Mouse (Mus musculus) liver, embryonic 15.5 days (tissue): ENCODE results near the gene H2-DMa. TPM values are rescaled to one million over a fixed set of nuclear protein-coding genes. Genes with fewer than 3 reads are reported as not detected.

Experiments
- ATAC-seq: fragments of 200-750 bp; cut with Nextera tagmentation; 2 replicates; pipeline ENCODE4 v1.8.0; 2017; ENCODE audit warnings: moderate number of reproducible peaks, mild to moderate bottlenecking, moderate library complexity; ENCODE audit not compliant: insufficient read depth
- H3K27ac ChIP-seq: fragments of 300-500 bp; sonication (generic); replicated peaks from 2 replicates; pipeline ENCODE4 v1.5.1; 2015; ENCODE audit warnings: mild to moderate bottlenecking, inconsistent platforms
- H3K27me3 ChIP-seq: fragments of 300-500 bp; sonication (generic); 2 replicates; pipeline ENCODE4 v1.6.1; 2015; ENCODE audit warnings: mild to moderate bottlenecking, inconsistent platforms
- H3K36me3 ChIP-seq: fragments of 300-500 bp; sonication (generic); replicated peaks from 2 replicates; pipeline ENCODE4 v1.6.1; 2015; ENCODE audit warnings: moderate library complexity, mild to moderate bottlenecking, inconsistent platforms
- H3K4me1 ChIP-seq: fragments of 300-500 bp; sonication (generic); replicated peaks from 2 replicates; pipeline ENCODE4 v1.6.1; 2015; ENCODE audit warnings: inconsistent platforms
- H3K4me2 ChIP-seq: fragments of 300-500 bp; sonication (generic); 2 replicates; pipeline ENCODE4 v1.6.1; 2015; ENCODE audit warnings: moderate library complexity, mild to moderate bottlenecking, inconsistent platforms
- H3K4me3 ChIP-seq: fragments of 300-500 bp; sonication (generic); replicated peaks from 2 replicates; pipeline ENCODE4 v1.5.1; 2015; ENCODE audit warnings: mild to moderate bottlenecking, inconsistent platforms
- H3K9ac ChIP-seq: fragments of 300-500 bp; sonication (generic); 2 replicates; pipeline ENCODE4 v1.6.1; 2015; ENCODE audit warnings: moderate library complexity, mild to moderate bottlenecking, inconsistent platforms
- H3K9me3 ChIP-seq: fragments of 300-500 bp; sonication (generic); replicated peaks from 2 replicates; pipeline ENCODE4 v1.6.1; 2016; ENCODE audit warnings: inconsistent platforms
- WGBS: fragments of 180-500 bp; shearing (Covaris S2); methylation state at CpG from one replicate; pipeline ENCODE4 v1.1.7; 2015; ENCODE audit warnings: mixed read lengths; ENCODE audit not compliant: insufficient replicate concordance; 5-methylcytosine and 5-hydroxymethylcytosine counted together
- polyA plus RNA-seq: library from polyadenylated mRNA; unstranded; fragments of >200 nt; fragmentation: Nextera tagmentation; extraction: Ambion mirVana; gene quantifications from 2 replicates; pipeline ENCODE4 v1.2.1, GENCODE M21; 2015

The H2-DMa gene
- polyA plus RNA-seq, 1 experiment from 2014 or later = 6.4 TPM

DNA sequence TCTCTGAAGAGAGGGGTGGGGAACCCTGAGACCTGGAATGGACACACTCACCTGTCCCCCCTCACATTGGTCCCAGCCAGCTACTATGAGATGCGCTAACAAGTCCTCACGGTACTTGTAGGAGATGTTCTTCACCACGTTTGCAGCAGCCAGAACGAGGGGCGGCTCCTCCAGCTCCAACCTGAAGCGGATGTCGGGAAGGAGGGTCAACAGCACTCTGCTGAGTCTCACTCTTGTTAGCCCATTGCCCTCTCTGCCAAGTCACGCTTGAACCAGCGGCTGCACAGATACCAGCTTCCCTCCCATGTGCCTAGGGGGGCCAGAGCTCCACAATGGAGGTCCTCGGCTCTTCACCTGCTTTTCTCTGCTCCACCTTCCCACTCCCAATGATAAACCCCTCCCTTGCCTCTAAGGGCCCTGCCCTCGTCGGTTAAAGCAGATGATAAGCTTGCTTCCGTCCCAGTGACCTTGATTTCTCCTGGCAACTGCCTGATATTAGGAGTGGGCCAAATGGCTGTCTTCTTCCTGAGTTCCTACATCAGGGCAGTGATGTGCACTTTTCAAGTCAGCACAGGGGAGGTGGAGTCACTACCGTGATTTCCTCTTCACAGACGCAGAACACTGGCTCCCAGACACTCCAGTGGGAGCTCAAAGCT is 64.4 kb downstream of the H2-DMa start:
- H3K36me3 ChIP-seq = no peaks in the 10 kb centered on the region

GRCm38 (mm10) chr17:34185526-34185925 is 66.2 kb downstream of the H2-DMa start:
- H3K27ac ChIP-seq = no peak overlapping the region
- H3K9me3 ChIP-seq = no peaks in the 10 kb centered on the region
- H3K4me3 ChIP-seq = no peak overlapping the region
- H3K4me2 ChIP-seq = no peak overlapping the region
- H3K36me3 ChIP-seq = no peaks in the 10 kb centered on the region
- H3K4me1 ChIP-seq = peaks cover 27% of the 10 kb centered on the region
- ATAC-seq = no peak
- 73% methylated on average over 9 of the region's 9 CpGs for WGBS
- peaks cover 26% of the 10 kb centered on the region for H3K27me3 ChIP-seq
- H3K9ac ChIP-seq = no peak overlapping the region

More for the DNA sequence above, 64.4 kb downstream of the H2-DMa start:
- H3K9me3 ChIP-seq = no peaks in the 10 kb centered on the region
- no peak overlapping the region for H3K9ac ChIP-seq
- peaks cover 29% of the 10 kb centered on the region for H3K4me1 ChIP-seq
- 51% methylated on average over 15 of the region's 15 CpGs for WGBS
- no peak overlapping the region for H3K4me3 ChIP-seq
- ATAC-seq = no peak
- H3K27ac ChIP-seq = no peak overlapping the region
- H3K27me3 ChIP-seq = peaks cover 22% of the 10 kb centered on the region
- H3K4me2 ChIP-seq = no peak overlapping the region

DNA sequence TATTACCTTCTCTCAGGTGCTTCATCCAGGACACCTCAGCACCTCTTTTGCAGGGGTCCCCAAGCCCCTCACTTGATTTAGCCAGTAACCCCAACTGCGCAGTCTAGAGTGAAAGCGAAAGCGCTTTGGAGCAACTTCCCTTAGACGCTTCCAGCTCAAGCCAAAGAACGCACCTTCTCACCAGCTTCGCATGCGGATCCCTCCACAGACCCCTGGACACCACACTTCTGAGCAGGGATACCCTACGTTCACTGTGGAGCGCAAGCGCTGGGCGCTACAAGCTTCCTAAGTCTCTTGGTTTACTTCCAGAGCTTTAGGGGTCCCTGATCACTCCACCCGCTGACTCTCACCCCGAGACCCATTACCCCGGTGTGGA is 67.5 kb downstream of the H2-DMa start:
- no peak overlapping the region for H3K27ac ChIP-seq
- H3K4me1 ChIP-seq = peaks cover 22% of the 10 kb centered on the region
- peak; percentile 20 for ATAC-seq
- WGBS = 2% methylated on average over 14 of the region's 14 CpGs
- peak overlapping the region; percentile 90 for H3K4me2 ChIP-seq
- no peaks in the 10 kb centered on the region for H3K36me3 ChIP-seq
- H3K9ac ChIP-seq = peak overlapping the region; percentile 61
- peaks cover 26% of the 10 kb centered on the region for H3K27me3 ChIP-seq
- H3K9me3 ChIP-seq = no peaks in the 10 kb centered on the region
- H3K4me3 ChIP-seq = peak overlapping the region; percentile 66

DNA sequence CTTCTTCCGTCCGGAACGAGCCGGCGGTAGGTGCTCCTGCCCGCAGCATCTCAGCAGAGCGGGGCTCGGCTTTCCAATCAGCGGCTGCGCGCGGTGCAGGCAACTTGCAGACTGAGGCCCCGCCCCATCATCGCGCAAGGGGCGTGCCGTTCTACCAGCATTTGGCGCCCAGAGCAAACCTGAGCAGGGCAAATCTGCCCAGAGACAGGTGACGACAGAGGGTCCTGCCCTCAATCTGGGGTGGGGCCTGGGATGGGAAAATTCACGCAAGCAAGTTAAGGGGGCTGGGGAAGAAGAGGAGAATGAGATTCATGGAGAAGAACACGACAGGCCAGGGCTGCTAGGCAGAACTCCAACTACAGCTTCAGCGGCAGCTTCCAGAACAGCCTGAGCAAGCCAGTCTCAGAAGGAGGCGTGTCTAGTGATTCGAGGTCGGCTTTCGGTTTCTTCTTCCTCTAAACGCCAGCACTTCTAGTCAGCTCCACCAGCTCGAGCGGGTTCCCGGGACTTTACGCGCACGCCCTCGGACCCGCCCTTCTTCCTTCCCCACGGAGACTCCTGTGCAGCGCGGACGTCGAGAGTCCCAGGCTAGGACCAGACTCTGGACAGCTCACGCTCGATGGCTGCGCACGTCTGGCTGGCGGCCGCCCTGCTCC is 68.0 kb downstream of the H2-DMa start, which contains the start of the genes Tap1 and Psmb9:
TSS of gene Tap1 (plus strand) at position 293 of the 656 bp plus-strand sequence.
TSS of gene Psmb9 (minus strand) at position 504 of the 656 bp plus-strand sequence.
- peaks cover 26% of the 10 kb centered on the region for H3K27me3 ChIP-seq
- H3K4me2 ChIP-seq = peak within 1 kb of the TSS; percentile 90
- H3K9me3 ChIP-seq = no peaks in the 10 kb centered on the region
- ATAC-seq = peak; percentile 88
- H3K4me3 ChIP-seq = peak within 1 kb of the TSS; percentile 66
- peak within 1 kb of the TSS; percentile 61 for H3K9ac ChIP-seq
- WGBS = under 1% methylated on average over 46 of the region's 46 CpGs
- H3K4me1 ChIP-seq = peaks cover 22% of the 10 kb centered on the region
- peak within 1 kb of the TSS; percentile 67 for H3K27ac ChIP-seq
- no peaks in the 10 kb centered on the region for H3K36me3 ChIP-seq

- Histone ChIP-seq H3K4me3 (peak overlapping the region; percentile 66), H3K4me1 (peaks cover 22% of the 10 kb centered on the region), H3K36me3 (no peaks in the 10 kb centered on the region), H3K9ac (peak overlapping the region; percentile 61), H3K9me3 (no peaks in the 10 kb centered on the region), H3K27me3 (peaks cover 32% of the 10 kb centered on the region), H3K27ac (peak overlapping the region; percentile 67; the same call in 1 of the 2 replicates), H3K4me2 (peak overlapping the region; percentile 90)
- under 1% methylated on average over 20 of the region's 20 CpGs for WGBS
- ATAC-seq = peak; percentile 16; the same call in 1 of the 2 replicates
These were observed 68.7 kb downstream of the H2-DMa start for GRCm38 (mm10) chr17:34188010-34188409.

Other genes with a start within 250 kb of the H2-DMa start
- gene Gm7029, start 245.7 kb upstream of the H2-DMa start, polyA plus RNA-seq = not detected in 2 replicates
- gene Kifc1, start 228.9 kb upstream of the H2-DMa start, polyA plus RNA-seq = 7.5 and 8.3 TPM in 2 replicates
- gene Platr17, start 214.4 kb upstream of the H2-DMa start, polyA plus RNA-seq = 0.35 and 0.38 TPM in 2 replicates
- 18.7 and 20.4 TPM in 2 replicates for gene Daxx, start 210.1 kb upstream of the H2-DMa start, polyA plus RNA-seq
- 33.3 and 35.7 TPM in 2 replicates for gene Tapbp, start 203.6 kb upstream of the H2-DMa start, polyA plus RNA-seq
- gene Zbtb22, start 203.6 kb upstream of the H2-DMa start, polyA plus RNA-seq = 8.2 and 9.8 TPM in 2 replicates
- 8.2 and 10.2 TPM in 2 replicates for gene Rgl2, start 190.0 kb upstream of the H2-DMa start, polyA plus RNA-seq
- gene Pfdn6, start 179.2 kb upstream of the H2-DMa start, polyA plus RNA-seq = 89.6 and 96.8 TPM in 2 replicates
- gene Wdr46, start 178.9 kb upstream of the H2-DMa start, polyA plus RNA-seq = 18.4 and 19.3 TPM in 2 replicates
- 2.4 and 2.5 TPM in 2 replicates for gene B3galt4, start 168.1 kb upstream of the H2-DMa start, polyA plus RNA-seq
- gene Vps52, start 163.7 kb upstream of the H2-DMa start, polyA plus RNA-seq = 23.3 and 24.6 TPM in 2 replicates
- 939 and 1,010 TPM in 2 replicates for gene Rps18, start 163.5 kb upstream of the H2-DMa start, polyA plus RNA-seq
- 123 and 165 TPM in 2 replicates for gene H2-K1, start 119.2 kb upstream of the H2-DMa start, polyA plus RNA-seq
- 5.5 and 7.2 TPM in 2 replicates for gene Ring1, start 94.9 kb upstream of the H2-DMa start, polyA plus RNA-seq
- 30.7 and 37.0 TPM in 2 replicates for gene H2-Ke6, start 91.5 kb upstream of the H2-DMa start, polyA plus RNA-seq
- 56.3 and 68.5 TPM in 2 replicates for gene Slc39a7, start 87.9 kb upstream of the H2-DMa start, polyA plus RNA-seq
- gene Rxrb, start 87.7 kb upstream of the H2-DMa start, polyA plus RNA-seq = 16.7 and 19.3 TPM in 2 replicates
- gene Col11a2, start 80.1 kb upstream of the H2-DMa start, polyA plus RNA-seq = 0.59 and 0.79 TPM in 2 replicates
- gene H2-Oa, start 27.2 kb upstream of the H2-DMa start, polyA plus RNA-seq = 0.17 and 0.40 TPM in 2 replicates
- 37.8 and 40.1 TPM in 2 replicates for gene Brd2, start 3.1 kb downstream of the H2-DMa start, polyA plus RNA-seq
- gene H2-DMb2, start 23.8 kb downstream of the H2-DMa start, polyA plus RNA-seq = 0.54 and 1.0 TPM in 2 replicates
- gene H2-DMb1, start 33.5 kb downstream of the H2-DMa start, polyA plus RNA-seq = 1.6 and 1.7 TPM in 2 replicates
- gene Tap1, start 68.0 kb downstream of the H2-DMa start, polyA plus RNA-seq = 4.2 and 4.8 TPM in 2 replicates
- 10.6 and 11.2 TPM in 2 replicates for gene Psmb9, start 68.2 kb downstream of the H2-DMa start, polyA plus RNA-seq
- gene Psmb8, start 78.2 kb downstream of the H2-DMa start, polyA plus RNA-seq = 21.9 and 22.8 TPM in 2 replicates
- 7.2 and 7.4 TPM in 2 replicates for gene Tap2, start 84.0 kb downstream of the H2-DMa start, polyA plus RNA-seq
- 0.31 and 0.51 TPM in 2 replicates for gene H2-Ob, start 119.4 kb downstream of the H2-DMa start, polyA plus RNA-seq
- gene H2-Ab1, start 138.1 kb downstream of the H2-DMa start, polyA plus RNA-seq = 6.6 and 9.3 TPM in 2 replicates
- 2.6 and 2.8 TPM in 2 replicates for gene H2-Aa, start 168.3 kb downstream of the H2-DMa start, polyA plus RNA-seq
- gene H2-Eb1, start 186.3 kb downstream of the H2-DMa start, polyA plus RNA-seq = 1.7 and 1.8 TPM in 2 replicates
- not detected in 2 replicates for gene H2-Eb2, start 206.1 kb downstream of the H2-DMa start, polyA plus RNA-seq
- 0.03 TPM in 1 of 2 replicates, not detected in the other for gene Btnl2, start 235.3 kb downstream of the H2-DMa start, polyA plus RNA-seq